Mouse (Mus musculus): Measurements from ENCODE around the gene Nacc1. TPM values are rescaled to one million over a fixed set of nuclear protein-coding genes. Genes with fewer than 3 reads are reported as not detected.

The Nacc1 gene
- 10 to 100 TPM; 84.0 to 85.6 TPM for total RNA-seq (2021)
- long read RNA-seq, experiment 1, full-length matches to known transcripts: 6 of 46 reads
- long read RNA-seq, experiment 1, partial matches to known transcripts: 0 of 46 reads
- long read RNA-seq, experiment 1, other reads (novel, unspliced or antisense): 40 of 46 reads
- long read RNA-seq, experiment 2, full-length matches to known transcripts: 12 of 56 reads
- long read RNA-seq, experiment 2, partial matches to known transcripts: 2 of 56 reads
- long read RNA-seq, experiment 2, other reads (novel, unspliced or antisense): 42 of 56 reads

- peak; percentile 78 to 86 for DNase-seq (ENCODE audit: low spot score in 2 of 2)
These were observed at the start of gene Nacc1 for GRCm38 (mm10) chr8:84687705-84688100. Gene Nacc1, minus strand, starts transcription at chr8:84687862.

GRCm38 (mm10) chr8:84736521-84736920 is 48.9 kb upstream of the Nacc1 start:
- no peak for DNase-seq (ENCODE audit: low spot score in 2 of 2)

- no peak for DNase-seq (ENCODE audit: low spot score in 2 of 2)
These were observed 47.9 kb upstream of the Nacc1 start for GRCm38 (mm10) chr8:84735597-84735996.

- DNase-seq (ENCODE audit: low spot score in 2 of 2): no peak
These were observed 47.0 kb upstream of the Nacc1 start for GRCm38 (mm10) chr8:84734680-84735079.

GRCm38 (mm10) chr8:84733959-84734358 is 46.3 kb upstream of the Nacc1 start:
- no peak for DNase-seq (ENCODE audit: low spot score in 2 of 2)

GRCm38 (mm10) chr8:84732996-84733395 is 45.3 kb upstream of the Nacc1 start:
- DNase-seq (ENCODE audit: low spot score in 2 of 2): no peak

- DNase-seq (ENCODE audit: low spot score in 2 of 2): no peak
These were observed 44.9 kb upstream of the Nacc1 start for GRCm38 (mm10) chr8:84732545-84732944.

GRCm38 (mm10) chr8:84731371-84732177 is 43.9 kb upstream of the Nacc1 start:
- DNase-seq (ENCODE audit: low spot score in 2 of 2): no peak

GRCm38 (mm10) chr8:84730541-84731370 is 43.1 kb upstream of the Nacc1 start:
- no peak for DNase-seq (ENCODE audit: low spot score in 2 of 2)

- peak in 1 of 2 experiments; percentile 74 for DNase-seq (ENCODE audit: low spot score in 2 of 2)
These were observed 42.3 kb upstream of the Nacc1 start for GRCm38 (mm10) chr8:84729921-84730362.

- no peak for DNase-seq (ENCODE audit: low spot score in 2 of 2)
These were observed 40.8 kb upstream of the Nacc1 start for GRCm38 (mm10) chr8:84728474-84728873.

GRCm38 (mm10) chr8:84725941-84726259 is 38.2 kb upstream of the Nacc1 start:
- DNase-seq (ENCODE audit: low spot score in 2 of 2): no peak

GRCm38 (mm10) chr8:84725246-84725940 is 37.7 kb upstream of the Nacc1 start:
- no peak for DNase-seq (ENCODE audit: low spot score in 2 of 2)

GRCm38 (mm10) chr8:84724683-84725082 is 37.0 kb upstream of the Nacc1 start:
- DNase-seq (ENCODE audit: low spot score in 2 of 2): no peak

GRCm38 (mm10) chr8:84723571-84723900 is 35.9 kb upstream of the Nacc1 start:
- DNase-seq (ENCODE audit: low spot score in 2 of 2): no peak

GRCm38 (mm10) chr8:84722850-84723570 is 35.3 kb upstream of the Nacc1 start, which contains the start of gene G430095P16Rik:
Gene G430095P16Rik, plus strand, starts transcription at chr8:84723007.
- DNase-seq (ENCODE audit: low spot score in 2 of 2): peak in 1 of 2 experiments; percentile 72

- no peak for DNase-seq (ENCODE audit: low spot score in 2 of 2)
These were observed 34.8 kb upstream of the Nacc1 start for GRCm38 (mm10) chr8:84722530-84722849.

- DNase-seq (ENCODE audit: low spot score in 2 of 2): no peak
These were observed 31.5 kb upstream of the Nacc1 start for GRCm38 (mm10) chr8:84718959-84719690.

- no peak for DNase-seq (ENCODE audit: low spot score in 2 of 2)
These were observed 30.8 kb upstream of the Nacc1 start for GRCm38 (mm10) chr8:84718476-84718875.

GRCm38 (mm10) chr8:84716790-84717189 is 29.1 kb upstream of the Nacc1 start:
- no peak for DNase-seq (ENCODE audit: low spot score in 2 of 2)
